Mouse (Mus musculus): ENCODE results near the gene Muc13. TPM values are rescaled to one million over a fixed set of nuclear protein-coding genes. Genes with fewer than 3 reads are reported as not detected.
A peak's percentile ranks its signal among the peaks of the same experiment; 100 is the strongest.

The Muc13 gene
- polyA plus RNA-seq, 1 experiment from 2014 or later: 459 TPM

GRCm38 (mm10) chr16:33829301-33829831 lies 35.5 kb downstream of the Muc13 start, which contains the start of gene Itgb5:
Gene Itgb5, plus strand, starts transcription at chr16:33829665.
- H3K4me1 ChIP-seq (replicated peaks; ENCODE audit: control insufficient read depth, insufficient read depth, low read length): peaks cover 9% of the 10 kb centered on the region
- no peak for TF ChIP-seq CTCF (IDR thresholded peaks at IDR 0.05; ENCODE audit: low read depth)
- WGBS: under 1% methylated on average over 41 of the region's 43 CpGs
- H3K36me3 ChIP-seq (ENCODE audit: control insufficient read depth, insufficient read depth): no peaks in the 10 kb centered on the region
- H3K27ac ChIP-seq (ENCODE audit: low read depth, low read length): peak within 1 kb of the TSS; percentile 74
- H3K4me3 ChIP-seq (ENCODE audit: low read depth, low read length): peak within 1 kb of the TSS; percentile 89
- H3K9ac ChIP-seq (ENCODE audit: low read depth, low read length): peak within 1 kb of the TSS; percentile 77
- peak within 1 kb of the TSS; percentile 96 for H3K4me2 ChIP-seq (replicated peaks; ENCODE audit: low read depth)
- peak; percentile 72 for ATAC-seq
- H3K27me3 ChIP-seq (replicated peaks; ENCODE audit: control insufficient read depth, insufficient read depth, low read length): no peaks in the 10 kb centered on the region
- H3K9me3 ChIP-seq (ENCODE audit: control insufficient read depth): no peaks in the 10 kb centered on the region

GRCm38 (mm10) chr16:33829842-33830511 lies 36.1 kb downstream of the Muc13 start:
- H3K4me1 ChIP-seq (replicated peaks; ENCODE audit: control insufficient read depth, insufficient read depth, low read length): peaks cover 12% of the 10 kb centered on the region
- H3K36me3 ChIP-seq (ENCODE audit: control insufficient read depth, insufficient read depth): no peaks in the 10 kb centered on the region
- no peaks in the 10 kb centered on the region for H3K27me3 ChIP-seq (replicated peaks; ENCODE audit: control insufficient read depth, insufficient read depth, low read length)
- 0% methylated on average over 60 of the region's 76 CpGs for WGBS
- peak overlapping the region; percentile 89 for H3K4me3 ChIP-seq (ENCODE audit: low read depth, low read length)
- H3K9me3 ChIP-seq (ENCODE audit: control insufficient read depth): no peaks in the 10 kb centered on the region
- peak overlapping the region; percentile 96 for H3K4me2 ChIP-seq (replicated peaks; ENCODE audit: low read depth)
- ATAC-seq: peak; percentile 44
- peak overlapping the region; percentile 77 for H3K9ac ChIP-seq (ENCODE audit: low read depth, low read length)
- no peak for TF ChIP-seq CTCF (IDR thresholded peaks at IDR 0.05; ENCODE audit: low read depth)
- peak overlapping the region; percentile 74 for H3K27ac ChIP-seq (ENCODE audit: low read depth, low read length)

GRCm38 (mm10) chr16:33830512-33831105 lies 36.8 kb downstream of the Muc13 start:
- H3K4me1 ChIP-seq (replicated peaks; ENCODE audit: control insufficient read depth, insufficient read depth, low read length): peaks cover 12% of the 10 kb centered on the region
- TF ChIP-seq CTCF (IDR thresholded peaks at IDR 0.05; ENCODE audit: low read depth): no peak
- ATAC-seq: no peak
- H3K4me3 ChIP-seq (ENCODE audit: low read depth, low read length): peak overlapping the region; percentile 89
- H3K9ac ChIP-seq (ENCODE audit: low read depth, low read length): peak overlapping the region; percentile 77
- no peaks in the 10 kb centered on the region for H3K9me3 ChIP-seq (ENCODE audit: control insufficient read depth)
- peak overlapping the region; percentile 96 for H3K4me2 ChIP-seq (replicated peaks; ENCODE audit: low read depth)
- H3K27me3 ChIP-seq (replicated peaks; ENCODE audit: control insufficient read depth, insufficient read depth, low read length): no peaks in the 10 kb centered on the region
- no peaks in the 10 kb centered on the region for H3K36me3 ChIP-seq (ENCODE audit: control insufficient read depth, insufficient read depth)
- peak overlapping the region; percentile 74; the same call in 1 of the 2 replicates for H3K27ac ChIP-seq (ENCODE audit: low read depth, low read length)
- WGBS: 11% methylated on average over 18 of the region's 18 CpGs

GRCm38 (mm10) chr16:33832057-33832456 lies 38.2 kb downstream of the Muc13 start:
- WGBS: 77% methylated on average over 6 of the region's 6 CpGs
- H3K9ac ChIP-seq (ENCODE audit: low read depth, low read length): no peak overlapping the region
- no peak for TF ChIP-seq CTCF (IDR thresholded peaks at IDR 0.05; ENCODE audit: low read depth)
- no peaks in the 10 kb centered on the region for H3K36me3 ChIP-seq (ENCODE audit: control insufficient read depth, insufficient read depth)
- peaks cover 12% of the 10 kb centered on the region for H3K4me1 ChIP-seq (replicated peaks; ENCODE audit: control insufficient read depth, insufficient read depth, low read length)
- H3K27me3 ChIP-seq (replicated peaks; ENCODE audit: control insufficient read depth, insufficient read depth, low read length): no peaks in the 10 kb centered on the region
- no peak overlapping the region for H3K4me3 ChIP-seq (ENCODE audit: low read depth, low read length)
- no peak for ATAC-seq
- H3K9me3 ChIP-seq (ENCODE audit: control insufficient read depth): no peaks in the 10 kb centered on the region
- 0 out of 2 replicates have a peak overlapping the region, but pooled peaks have one; percentile 66 for H3K4me2 ChIP-seq (replicated peaks; ENCODE audit: low read depth)
- H3K27ac ChIP-seq (ENCODE audit: low read depth, low read length): no peak overlapping the region

- Histone ChIP-seq H3K9ac (ENCODE audit: low read depth, low read length) (no peak overlapping the region), H3K4me3 (ENCODE audit: low read depth, low read length) (peak overlapping the region; percentile 17), H3K27me3 (replicated peaks; ENCODE audit: control insufficient read depth, insufficient read depth, low read length) (no peaks in the 10 kb centered on the region), H3K4me2 (replicated peaks; ENCODE audit: low read depth) (peak overlapping the region; percentile 66), H3K36me3 (ENCODE audit: control insufficient read depth, insufficient read depth) (no peaks in the 10 kb centered on the region), H3K27ac (ENCODE audit: low read depth, low read length) (no peak overlapping the region; the same call in 1 of the 2 replicates), H3K9me3 (ENCODE audit: control insufficient read depth) (no peaks in the 10 kb centered on the region), H3K4me1 (replicated peaks; ENCODE audit: control insufficient read depth, insufficient read depth, low read length) (peaks cover 12% of the 10 kb centered on the region)
- ATAC-seq: no peak
- no peak for TF ChIP-seq CTCF (IDR thresholded peaks at IDR 0.05; ENCODE audit: low read depth)
- WGBS: 16% methylated on average over 21 of the region's 21 CpGs
Observed at GRCm38 (mm10) chr16:33832728-33833428, 39.0 kb downstream of the Muc13 start.

GRCm38 (mm10) chr16:33833429-33833753 lies 39.6 kb downstream of the Muc13 start:
- Histone ChIP-seq H3K4me3 (ENCODE audit: low read depth, low read length) (peak overlapping the region; percentile 17; the same call in 1 of the 2 replicates), H3K36me3 (ENCODE audit: control insufficient read depth, insufficient read depth) (no peaks in the 10 kb centered on the region), H3K9ac (ENCODE audit: low read depth, low read length) (no peak overlapping the region), H3K4me1 (replicated peaks; ENCODE audit: control insufficient read depth, insufficient read depth, low read length) (peaks cover 12% of the 10 kb centered on the region), H3K4me2 (replicated peaks; ENCODE audit: low read depth) (peak overlapping the region; percentile 66), H3K27ac (ENCODE audit: low read depth, low read length) (peak overlapping the region; percentile 30; the same call in 1 of the 2 replicates), H3K27me3 (replicated peaks; ENCODE audit: control insufficient read depth, insufficient read depth, low read length) (no peaks in the 10 kb centered on the region), H3K9me3 (ENCODE audit: control insufficient read depth) (no peaks in the 10 kb centered on the region)
- 20% methylated on average over 5 of the region's 5 CpGs for WGBS
- ATAC-seq: no peak
- TF ChIP-seq CTCF (IDR thresholded peaks at IDR 0.05; ENCODE audit: low read depth): no peak
